Mouse (Mus musculus) liver, embryonic 14.5 days (tissue): ENCODE data around the gene Mrpl14. TPM values are rescaled to one million over a fixed set of nuclear protein-coding genes. Genes with fewer than 3 reads are reported as not detected.
A peak's percentile ranks its signal among the peaks of the same experiment; 100 is the strongest.

Source experiments
- ATAC-seq: fragments of 200-750 bp; cut with Nextera tagmentation; 2 replicates; pipeline ENCODE4 v1.8.0; 2017; ENCODE audit warnings: moderate number of reproducible peaks, mild to moderate bottlenecking, moderate library complexity; ENCODE audit not compliant: insufficient read depth
- DNase-seq, 3 experiments: peaks; one replicate each; pipeline ENCODE4 v3.0.0-alpha.2; 2012 to 2013; ENCODE audit warnings: low read depth in 3 of 3, low spot score in 3 of 3
- H3K27ac ChIP-seq: fragments of 300-500 bp; sonication (generic); 2 replicates; pipeline ENCODE4 v1.5.1; 2014; ENCODE audit warnings: moderate library complexity, mild to moderate bottlenecking, control low read depth, inconsistent platforms
- H3K27me3 ChIP-seq: fragments of 300-500 bp; sonication (generic); 2 replicates; pipeline ENCODE4 v1.6.1; 2014; ENCODE audit warnings: mild to moderate bottlenecking, low read length, moderate library complexity; ENCODE audit not compliant: control insufficient read depth, insufficient read depth
- H3K36me3 ChIP-seq: fragments of 300-500 bp; sonication (generic); replicated peaks from 2 replicates; pipeline ENCODE4 v1.6.1; 2014; ENCODE audit warnings: low read depth; ENCODE audit not compliant: control insufficient read depth, insufficient read depth
- H3K4me1 ChIP-seq, 2 experiments: fragments of 200-500 bp in 1 of 2; fragments of 300-500 bp in 1 of 2; sonication (generic) in 1 of 2; replicated peaks; 2 replicates each; pipeline ENCODE4 v1.6.1; 2012 to 2014; ENCODE audit warnings: antibody characterized with exemption in 1 of 2, inconsistent platforms in 1 of 2, low read length in 1 of 2; ENCODE audit not compliant: control insufficient read depth in 2 of 2, insufficient read depth in 2 of 2
- H3K4me2 ChIP-seq: fragments of 300-500 bp; sonication (generic); 2 replicates; pipeline ENCODE4 v1.6.1; 2014; ENCODE audit warnings: low read depth, mild to moderate bottlenecking, control low read depth, moderate library complexity
- H3K4me3 ChIP-seq, 2 experiments: fragments of 200-500 bp in 1 of 2; fragments of 300-500 bp in 1 of 2; sonication (generic) in 1 of 2; 2 replicates each; pipeline ENCODE4 v1.5.1; 2012 to 2014; ENCODE audit warnings: low read depth in 2 of 2, low read length in 2 of 2, mild to moderate bottlenecking in 2 of 2, control low read depth in 1 of 2, inconsistent platforms in 1 of 2, moderate library complexity in 1 of 2; ENCODE audit not compliant: insufficient read depth in 1 of 2
- H3K9ac ChIP-seq: fragments of 300-500 bp; sonication (generic); replicated peaks from 2 replicates; pipeline ENCODE4 v1.6.1; 2014; ENCODE audit warnings: mild to moderate bottlenecking, control low read depth, moderate library complexity
- H3K9me3 ChIP-seq: fragments of 300-500 bp; sonication (generic); 2 replicates; pipeline ENCODE4 v1.6.1; 2016; ENCODE audit warnings: low read length, mixed read lengths; ENCODE audit not compliant: control insufficient read depth
- CTCF ChIP-seq: IDR thresholded peaks from 2 replicates; pipeline ENCODE4 v1.5.1; 2016; ENCODE audit warnings: antibody characterized with exemption, low read depth, control low read depth
- EP300 ChIP-seq: IDR thresholded peaks from 2 replicates; pipeline ENCODE4 v1.6.1; 2016; ENCODE audit warnings: antibody characterized with exemption, low read depth
- WGBS: fragments of 180-500 bp; shearing (Covaris S2); extraction: QIAGEN DNeasy Blood & Tissue Kit; methylation state at CpG from one replicate; pipeline ENCODE4 v1.1.7; 2014; ENCODE audit not compliant: insufficient replicate concordance; 5-methylcytosine and 5-hydroxymethylcytosine counted together
- polyA plus RNA-seq, 2 experiments: library from polyadenylated mRNA; depleted of rRNA in 1 of 2; stranded (reverse) in 1 of 2; unstranded in 1 of 2; fragments of >200 nt; fragmentation: Nextera tagmentation in 1 of 2; extraction: Ambion mirVana in 1 of 2; gene quantifications; 2 replicates each; pipeline versions ENCODE4 v1.2.1 to v1.2.3; 2012 to 2014

Mrpl14 gene
- polyA plus RNA-seq, 2 experiments = 60.8 to 142 TPM

DNA sequence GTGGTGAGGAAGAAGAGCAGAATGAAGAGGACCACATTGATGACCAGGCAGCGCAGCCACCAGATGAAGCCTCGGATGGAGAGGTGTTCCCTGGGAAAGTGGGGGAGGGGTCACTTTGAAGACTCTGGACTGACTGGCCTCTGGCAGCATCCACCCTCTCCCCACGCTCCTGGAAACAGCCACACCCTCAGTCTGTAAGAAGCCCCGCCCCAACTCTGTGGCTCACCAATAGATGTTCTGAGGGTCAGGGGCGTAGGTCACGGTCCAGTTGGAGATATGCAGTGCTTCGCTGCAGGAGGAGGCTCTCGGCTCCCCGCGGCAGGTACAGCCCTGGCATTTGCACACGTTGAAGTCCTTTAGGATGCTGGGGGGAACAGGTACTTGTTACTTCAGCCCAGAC is 20.0 kb upstream of the Mrpl14 start:
- Histone ChIP-seq H3K9ac (no peak overlapping the region), H3K27me3 (no peaks in the 10 kb centered on the region), H3K36me3 (no peaks in the 10 kb centered on the region), H3K4me2 (no peak overlapping the region), H3K4me3 (no peak overlapping the region), H3K4me1 (0 out of 4 replicates have a peak, but pooled peaks cover 0 to 2% of the 10 kb centered on the region in 2 experiments), H3K9me3 (no peaks in the 10 kb centered on the region), H3K27ac (no peak overlapping the region)
- TF ChIP-seq EP300 = no peak
- TF ChIP-seq CTCF = no peak
- 75% methylated on average over 11 of the region's 11 CpGs for WGBS
- ATAC-seq (no peak), DNase-seq (no peak)

- no peak for TF ChIP-seq EP300
- no peak for TF ChIP-seq CTCF
- 0 out of 4 replicates have a peak, but pooled peaks cover 0 to 2% of the 10 kb centered on the region in 2 experiments for H3K4me1 ChIP-seq
Measured at GRCm38 (mm10) chr17:45667481-45667880, 18.6 kb upstream of the Mrpl14 start.

DNA sequence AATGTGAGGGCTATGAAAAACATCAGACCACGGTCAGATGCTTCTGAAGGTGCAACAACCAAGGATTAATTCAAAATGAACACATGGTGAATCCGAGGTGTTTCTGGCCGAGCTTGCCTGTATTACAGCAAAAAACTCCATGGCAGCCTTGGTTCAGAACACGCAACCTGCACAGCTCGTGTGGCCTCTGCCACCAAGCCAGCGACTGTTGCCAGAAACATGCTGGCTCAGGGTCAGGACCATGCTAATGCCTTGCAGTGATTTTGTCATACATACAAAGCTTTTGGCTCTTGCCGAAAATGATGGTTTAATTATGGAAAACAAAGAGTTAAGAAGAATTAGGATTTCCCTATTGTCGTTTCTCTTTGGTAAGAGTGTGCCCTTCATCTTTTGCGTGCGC is 18.1 kb upstream of the Mrpl14 start:
- H3K36me3 ChIP-seq = no peaks in the 10 kb centered on the region
- no peak for ATAC-seq
- TF ChIP-seq CTCF (no peak), EP300 (no peak)
- no peak overlapping the region for H3K4me2 ChIP-seq
- 0 out of 4 replicates have a peak, but pooled peaks cover 0 to 2% of the 10 kb centered on the region in 2 experiments for H3K4me1 ChIP-seq
- H3K27ac ChIP-seq = no peak overlapping the region
- H3K27me3 ChIP-seq = no peaks in the 10 kb centered on the region
- no peak overlapping the region for H3K4me3 ChIP-seq
- H3K9me3 ChIP-seq = no peaks in the 10 kb centered on the region
- WGBS = 76% methylated on average over 10 of the region's 10 CpGs
- DNase-seq = no peak
- H3K9ac ChIP-seq = no peak overlapping the region

More at GRCm38 (mm10) chr17:45667481-45667880, 18.6 kb upstream of the Mrpl14 start:
- 79% methylated on average over 10 of the region's 10 CpGs for WGBS
- no peak for ATAC-seq
- DNase-seq = no peak
- Histone ChIP-seq H3K27me3 (no peaks in the 10 kb centered on the region), H3K4me3 (no peak overlapping the region), H3K9me3 (no peaks in the 10 kb centered on the region), H3K9ac (no peak overlapping the region), H3K36me3 (no peaks in the 10 kb centered on the region), H3K4me2 (no peak overlapping the region), H3K27ac (no peak overlapping the region)

DNA sequence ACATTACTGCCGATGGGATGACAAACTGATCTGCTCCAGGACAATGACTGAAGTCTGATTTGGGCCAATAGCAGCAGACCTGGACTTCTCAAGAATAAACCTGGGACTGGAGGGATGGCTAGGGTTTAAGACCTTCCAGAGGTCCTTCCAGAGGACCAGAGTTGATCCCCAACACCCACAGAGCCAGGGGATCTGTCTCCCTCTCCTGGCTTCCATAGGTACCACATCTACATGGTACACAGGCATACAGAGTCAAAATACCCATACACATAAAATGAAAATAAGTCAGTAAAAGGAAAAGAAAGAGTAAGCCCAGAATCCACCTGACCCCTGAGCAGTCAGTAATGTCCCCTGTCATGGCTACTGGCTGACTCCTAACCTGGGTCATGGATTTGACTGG is 14.3 kb upstream of the Mrpl14 start:
- 77% methylated on average over 1 of the region's 1 CpGs for WGBS
- Histone ChIP-seq H3K27me3 (no peaks in the 10 kb centered on the region), H3K4me2 (no peak overlapping the region), H3K9ac (no peak overlapping the region), H3K9me3 (no peaks in the 10 kb centered on the region), H3K36me3 (no peaks in the 10 kb centered on the region; the same call in 1 of the 2 replicates), H3K27ac (no peak overlapping the region), H3K4me3 (no peak overlapping the region), H3K4me1 (no peaks in the 10 kb centered on the region)
- no peak for DNase-seq
- ATAC-seq = no peak
- no peak for TF ChIP-seq EP300
- TF ChIP-seq CTCF = peak; percentile 55; the same call in 1 of the 2 replicates

DNA sequence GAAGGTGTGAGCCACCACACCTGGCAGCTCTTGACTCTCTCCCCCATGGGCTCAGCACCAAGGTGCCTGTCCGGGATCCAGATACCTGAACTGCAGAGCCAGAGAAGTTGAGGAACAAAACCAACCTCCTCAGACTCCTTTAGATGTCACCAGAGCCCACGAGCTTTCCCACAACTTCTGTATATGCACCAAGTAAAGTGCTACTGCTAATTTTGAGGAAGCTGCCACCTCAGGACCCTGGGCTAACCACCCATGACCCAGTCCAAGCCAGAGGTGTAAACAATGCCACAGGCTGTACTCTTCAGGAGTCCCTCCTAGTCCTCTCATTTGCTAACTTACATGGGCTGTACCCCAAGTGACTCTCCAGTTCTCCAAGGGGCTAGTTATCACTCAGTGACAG is 13.5 kb upstream of the Mrpl14 start:
- Histone ChIP-seq H3K4me3 (no peak overlapping the region), H3K9ac (no peak overlapping the region), H3K27ac (no peak overlapping the region), H3K36me3 (no peaks in the 10 kb centered on the region; the same call in 1 of the 2 replicates), H3K27me3 (no peaks in the 10 kb centered on the region), H3K9me3 (no peaks in the 10 kb centered on the region), H3K4me2 (no peak overlapping the region), H3K4me1 (no peaks in the 10 kb centered on the region)
- TF ChIP-seq EP300 (no peak), CTCF (no peak)
- ATAC-seq = no peak
- DNase-seq = no peak
- WGBS = 65% methylated on average over 2 of the region's 2 CpGs

GRCm38 (mm10) chr17:45678106-45678505 is 8.0 kb upstream of the Mrpl14 start:
- WGBS = 30% methylated on average over 7 of the region's 7 CpGs
- H3K27me3 ChIP-seq = no peaks in the 10 kb centered on the region
- H3K9ac ChIP-seq = no peak overlapping the region
- no peak overlapping the region for H3K27ac ChIP-seq
- ATAC-seq = no peak
- DNase-seq = no peak
- TF ChIP-seq CTCF (peak; percentile 92), EP300 (no peak)
- H3K4me3 ChIP-seq = no peak overlapping the region
- H3K4me2 ChIP-seq = no peak overlapping the region
- no peaks in the 10 kb centered on the region; the same call in 1 of the 2 replicates for H3K36me3 ChIP-seq
- H3K9me3 ChIP-seq = no peaks in the 10 kb centered on the region
- 0 out of 4 replicates have a peak, but pooled peaks cover 0 to 2% of the 10 kb centered on the region in 2 experiments for H3K4me1 ChIP-seq
